Mouse (Mus musculus) MEL (cell line): ENCODE results near the gene Slc7a5. TPM values are rescaled to one million over a fixed set of nuclear protein-coding genes. Genes with fewer than 3 reads are reported as not detected.
A peak's percentile ranks its signal among the peaks of the same experiment; 100 is the strongest.

Source experiments
- DNase-seq: peaks from one replicate; pipeline ENCODE4 v3.0.0; 2011; ENCODE audit warnings: low read depth, low spot score
- H3K27ac ChIP-seq: 2 replicates; pipeline ENCODE4 v1.5.1; 2012; ENCODE audit warnings: low read depth, mild to moderate bottlenecking, control low read depth, low read length, moderate library complexity; ENCODE audit not compliant: control insufficient read depth
- H3K27me3 ChIP-seq, 2 experiments: fragments of 150-350 bp in 1 of 2; sonication (generic) in 1 of 2; 2 replicates each; pipeline ENCODE4 v1.6.1; 2012; ENCODE audit warnings: low read length in 2 of 2, mild to moderate bottlenecking in 2 of 2, improper control_type of control experiment in 1 of 2, moderate library complexity in 1 of 2; ENCODE audit not compliant: insufficient read depth in 2 of 2, control insufficient read depth in 1 of 2
- H3K36me3 ChIP-seq, 2 experiments: 2 replicates each; pipeline ENCODE4 v1.6.1; 2012 to 2014; ENCODE audit warnings: low read length in 2 of 2, improper control_type of control experiment in 1 of 2, inconsistent platforms in 1 of 2, mild to moderate bottlenecking in 1 of 2; ENCODE audit not compliant: insufficient read depth in 2 of 2, control insufficient read depth in 1 of 2
- H3K4me1 ChIP-seq, 2 experiments: fragments of 150-350 bp in 1 of 2; sonication (generic) in 1 of 2; 2 replicates each; pipeline ENCODE4 v1.6.1; 2012; ENCODE audit warnings: low read length in 2 of 2, improper control_type of control experiment in 1 of 2, mild to moderate bottlenecking in 1 of 2; ENCODE audit not compliant: insufficient read depth in 2 of 2, control insufficient read depth in 1 of 2
- H3K4me3 ChIP-seq, 2 experiments: fragments of 150-350 bp in 1 of 2; sonication (generic) in 1 of 2; 2 replicates each; pipeline ENCODE4 v1.5.1; 2012; ENCODE audit warnings: low read depth in 2 of 2, low read length in 2 of 2, mild to moderate bottlenecking in 2 of 2, moderate library complexity in 2 of 2, control low read depth in 1 of 2, improper control_type of control experiment in 1 of 2; ENCODE audit not compliant: control insufficient read depth in 1 of 2, insufficient read depth in 1 of 2
- H3K79me2 ChIP-seq: 2 replicates; pipeline ENCODE4 v1.6.1; 2012; ENCODE audit warnings: mild to moderate bottlenecking, low read length, moderate library complexity; ENCODE audit not compliant: control insufficient read depth, poor library complexity, insufficient read depth
- H3K9ac ChIP-seq: 2 replicates; pipeline ENCODE4 v1.6.1; 2012; ENCODE audit warnings: low read depth, mild to moderate bottlenecking, control low read depth, low read length, moderate library complexity; ENCODE audit not compliant: control insufficient read depth, poor library complexity, severe bottlenecking
- H3K9me3 ChIP-seq: fragments of 150-350 bp; sonication (generic); replicated peaks from 2 replicates; pipeline ENCODE4 v1.6.1; 2012; ENCODE audit warnings: mild to moderate bottlenecking, low read length, improper control_type of control experiment, moderate library complexity; ENCODE audit not compliant: insufficient read depth
- CHD1 ChIP-seq: IDR thresholded peaks from 2 replicates; pipeline ENCODE4 v1.6.1; 2012; ENCODE audit warnings: low read depth, mild to moderate bottlenecking, inconsistent platforms, low read length, improper control_type of control experiment
- CHD2 ChIP-seq: IDR thresholded peaks from 2 replicates; pipeline ENCODE4 v1.6.1; 2011; ENCODE audit warnings: low read length, improper control_type of control experiment
- ELF1 ChIP-seq: IDR thresholded peaks from 2 replicates; pipeline ENCODE4 v1.6.1; 2014; ENCODE audit warnings: low read depth, mild to moderate bottlenecking, inconsistent platforms, low read length, improper control_type of control experiment, moderate library complexity
- ETS1 ChIP-seq: IDR thresholded peaks from 2 replicates; pipeline ENCODE4 v1.6.1; 2012; ENCODE audit warnings: low read depth, mild to moderate bottlenecking, inconsistent platforms, low read length, improper control_type of control experiment, moderate library complexity
- GABPA ChIP-seq: IDR thresholded peaks from 2 replicates; pipeline ENCODE4 v1.6.1; 2012; ENCODE audit warnings: low read depth, mild to moderate bottlenecking, inconsistent platforms, low read length, improper control_type of control experiment, moderate library complexity
- GATA1 ChIP-seq: IDR thresholded peaks from 2 replicates; pipeline ENCODE4 v1.6.1; 2011; ENCODE audit warnings: low read depth, low read length, improper control_type of control experiment
- KAT2A ChIP-seq: conservative IDR thresholded peaks from 2 replicates; pipeline ENCODE4 v1.6.1; 2012; ENCODE audit warnings: low read depth, low read length, improper control_type of control experiment, inconsistent platforms
- MXI1 ChIP-seq: IDR thresholded peaks from 2 replicates; pipeline ENCODE4 v1.6.1; 2011; ENCODE audit warnings: mild to moderate bottlenecking, low read depth, low read length, improper control_type of control experiment
- NRF1 ChIP-seq: IDR thresholded peaks from 2 replicates; pipeline ENCODE4 v1.6.1; 2014; ENCODE audit warnings: low read depth, mild to moderate bottlenecking, inconsistent platforms, low read length, improper control_type of control experiment, moderate library complexity; ENCODE audit not compliant: poor library complexity, insufficient read depth, severe bottlenecking
- POLR2AphosphoS5 ChIP-seq: IDR thresholded peaks from 2 replicates; pipeline ENCODE4 v1.6.1; 2012; ENCODE audit warnings: low read depth, borderline replicate concordance, mild to moderate bottlenecking, inconsistent platforms, low read length, moderate library complexity, mixed read lengths
- SIN3A ChIP-seq: IDR thresholded peaks from 2 replicates; pipeline ENCODE4 v1.6.1; 2012; ENCODE audit warnings: low read length, improper control_type of control experiment, inconsistent platforms
- SMC3 ChIP-seq: IDR thresholded peaks from 2 replicates; pipeline ENCODE4 v1.6.1; 2011; ENCODE audit warnings: low read depth, low read length, improper control_type of control experiment
- TAL1 ChIP-seq: IDR thresholded peaks from 2 replicates; pipeline ENCODE4 v1.6.1; 2012; ENCODE audit warnings: mild to moderate bottlenecking, inconsistent platforms, low read length, moderate library complexity, mixed read lengths
- TBP ChIP-seq: IDR thresholded peaks from 2 replicates; pipeline ENCODE4 v1.8.0; 2011; ENCODE audit warnings: low read depth, low read length, improper control_type of control experiment
- USF2 ChIP-seq, 2 experiments: IDR thresholded peaks; 2 replicates each; pipeline ENCODE4 v1.6.1; 2011 to 2012; ENCODE audit warnings: improper control_type of control experiment in 2 of 2, low read length in 2 of 2, borderline replicate concordance in 1 of 2, inconsistent platforms in 1 of 2, low read depth in 1 of 2, mild to moderate bottlenecking in 1 of 2; ENCODE audit not compliant: insufficient read depth in 1 of 2
- ZC3H11A ChIP-seq: IDR thresholded peaks from 2 replicates; pipeline ENCODE4 v1.6.1; 2012; ENCODE audit warnings: low read depth, mild to moderate bottlenecking, inconsistent platforms, low read length, improper control_type of control experiment
- ZKSCAN1 ChIP-seq: IDR thresholded peaks from 2 replicates; pipeline ENCODE4 v1.6.1; 2012; ENCODE audit warnings: low read depth, mild to moderate bottlenecking, inconsistent platforms, low read length, improper control_type of control experiment, moderate library complexity
- ZMIZ1 ChIP-seq: IDR thresholded peaks from 2 replicates; pipeline ENCODE4 v1.6.1; 2012; ENCODE audit warnings: low read depth, mild to moderate bottlenecking, inconsistent platforms, low read length, improper control_type of control experiment, moderate library complexity
- polyA plus RNA-seq, 2 experiments: library from polyadenylated mRNA; stranded (reverse) in 1 of 2; unstranded in 1 of 2; fragments of >175 nt in 1 of 2; fragments of >200 nt in 1 of 2; gene quantifications; 2 replicates each; pipeline versions ENCODE4 v1.2.1 to v1.2.4; 2012; ENCODE audit warnings: low replicate concordance in 2 of 2, low read depth in 1 of 2; ENCODE audit not compliant: insufficient read length in 2 of 2, insufficient read depth in 1 of 2, missing spikeins in 1 of 2
- total RNA-seq: library from RNA; depleted of rRNA; stranded (reverse); fragments of 300-350 nt; gene quantifications from 2 replicates; pipeline ENCODE4 v1.2.3, GENCODE M21; 2012

Slc7a5 gene
- total and polyA plus RNA-seq, 3 experiments: 55.0 to 263 (median 108) TPM

GRCm38 (mm10) chr8:121947753-121948141 is 40.3 kb upstream of the Slc7a5 start (continued):
- TF ChIP-seq ZC3H11A (no peak), CHD2 (peak; percentile 40; the same call in 1 of the 2 replicates)

GRCm38 (mm10) chr8:121947047-121947752 is 39.7 kb upstream of the Slc7a5 start:
- peaks cover 0 to 11% of the 10 kb centered on the region in 2 experiments; a peak in 2 of 4 replicates for H3K36me3 ChIP-seq
- H3K27me3 ChIP-seq: no peaks in the 10 kb centered on the region
- H3K9ac ChIP-seq: peak overlapping the region; percentile 71
- peaks cover 15% of the 10 kb centered on the region for H3K79me2 ChIP-seq
- no peak for DNase-seq
- H3K27ac ChIP-seq: peak overlapping the region; percentile 79
- peaks cover 0 to 17% of the 10 kb centered on the region in 2 experiments; a peak in 3 of 4 replicates for H3K4me1 ChIP-seq
- no peaks in the 10 kb centered on the region for H3K9me3 ChIP-seq
- TF ChIP-seq ZC3H11A (no peak), CHD1 (0 out of 2 replicates have a peak, but pooled peaks have one; percentile 20)
- peak overlapping the region; percentile 38 to 57 for H3K4me3 ChIP-seq

- DNase-seq: no peak
- Histone ChIP-seq H3K27me3 (no peaks in the 10 kb centered on the region), H3K4me1 (peaks cover 0 to 12% of the 10 kb centered on the region in 2 experiments; a peak in 3 of 4 replicates)
Measured at GRCm38 (mm10) chr8:121946351-121946750, 38.9 kb upstream of the Slc7a5 start.

GRCm38 (mm10) chr8:121944831-121945230 is 37.3 kb upstream of the Slc7a5 start, which contains the start of gene Car5a:
TSS of gene Car5a (minus strand) at chr8:121944904.
- no peaks in the 10 kb centered on the region for H3K27me3 ChIP-seq
- no peak within 1 kb of the TSS for H3K27ac ChIP-seq
- no peak for TF ChIP-seq POLR2AphosphoS5
- no peak for TF ChIP-seq USF2 (IDR thresholded peaks at IDR 0.05; ENCODE audit: borderline replicate concordance in 1 of 2, insufficient read depth in 1 of 2, low read depth in 1 of 2, low read length in 2 of 2)
- no peak for TF ChIP-seq KAT2A
- no peak for TF ChIP-seq TBP
- no peak for TF ChIP-seq MXI1
- no peak for TF ChIP-seq SMC3
- TF ChIP-seq, all 39 proteins: peak for 0
- no peak for DNase-seq
- Histone ChIP-seq H3K4me1 (peaks cover 0 to 12% of the 10 kb centered on the region in 2 experiments; a peak in 3 of 4 replicates), H3K36me3 (peaks cover 0 to 5% of the 10 kb centered on the region in 2 experiments; a peak in 1 of 4 replicates), H3K4me3 (no peak within 1 kb of the TSS), H3K9me3 (no peaks in the 10 kb centered on the region), H3K79me2 (peaks cover 1% of the 10 kb centered on the region; the same call in 1 of the 2 replicates), H3K9ac (no peak within 1 kb of the TSS)

More at GRCm38 (mm10) chr8:121946351-121946750, 38.9 kb upstream of the Slc7a5 start:
- Histone ChIP-seq H3K4me3 (no peak overlapping the region), H3K79me2 (peaks cover 9% of the 10 kb centered on the region), H3K9ac (no peak overlapping the region), H3K36me3 (peaks cover 0 to 5% of the 10 kb centered on the region in 2 experiments; a peak in 1 of 4 replicates), H3K9me3 (no peaks in the 10 kb centered on the region), H3K27ac (no peak overlapping the region)
- TF ChIP-seq KAT2A (no peak), POLR2AphosphoS5 (no peak), ELF1 (no peak), GABPA (no peak), SIN3A (no peak), NRF1 (no peak), MXI1 (no peak), TAL1 (no peak), SMC3 (no peak), ZKSCAN1 (no peak), ETS1 (no peak), TBP (no peak), GATA1 (no peak), ZMIZ1 (no peak)
